Mouse (Mus musculus) brown adipose tissue, adult 24 weeks (tissue): ENCODE data around the gene Mrnip. TPM values are rescaled to one million over a fixed set of nuclear protein-coding genes. Genes with fewer than 3 reads are reported as not detected.

ENCODE experiments used
- H3K27ac ChIP-seq: fragments of 200-500 bp; replicated peaks from 2 replicates; pipeline ENCODE4 v1.5.1; 2012; ENCODE audit warnings: low read depth, mild to moderate bottlenecking, low read length
- H3K4me1 ChIP-seq: fragments of 200-500 bp; 2 replicates; pipeline ENCODE4 v1.6.1; 2012; ENCODE audit warnings: low read length, mixed read lengths; ENCODE audit not compliant: control insufficient read depth, insufficient read depth, insufficient read length
- H3K4me3 ChIP-seq: fragments of 200-500 bp; 2 replicates; pipeline ENCODE4 v1.5.1; 2012; ENCODE audit warnings: low read depth, mild to moderate bottlenecking, low read length, moderate library complexity; ENCODE audit not compliant: insufficient read depth
- polyA plus RNA-seq: library from polyadenylated mRNA; stranded (reverse); fragments of >200 nt; gene quantifications from 2 replicates; pipeline ENCODE4 v1.2.4, GENCODE M21; 2012; ENCODE audit not compliant: missing spikeins, insufficient read depth, insufficient read length

The Mrnip gene
- polyA plus RNA-seq, 1 experiment, result 6.3 TPM

DNA sequence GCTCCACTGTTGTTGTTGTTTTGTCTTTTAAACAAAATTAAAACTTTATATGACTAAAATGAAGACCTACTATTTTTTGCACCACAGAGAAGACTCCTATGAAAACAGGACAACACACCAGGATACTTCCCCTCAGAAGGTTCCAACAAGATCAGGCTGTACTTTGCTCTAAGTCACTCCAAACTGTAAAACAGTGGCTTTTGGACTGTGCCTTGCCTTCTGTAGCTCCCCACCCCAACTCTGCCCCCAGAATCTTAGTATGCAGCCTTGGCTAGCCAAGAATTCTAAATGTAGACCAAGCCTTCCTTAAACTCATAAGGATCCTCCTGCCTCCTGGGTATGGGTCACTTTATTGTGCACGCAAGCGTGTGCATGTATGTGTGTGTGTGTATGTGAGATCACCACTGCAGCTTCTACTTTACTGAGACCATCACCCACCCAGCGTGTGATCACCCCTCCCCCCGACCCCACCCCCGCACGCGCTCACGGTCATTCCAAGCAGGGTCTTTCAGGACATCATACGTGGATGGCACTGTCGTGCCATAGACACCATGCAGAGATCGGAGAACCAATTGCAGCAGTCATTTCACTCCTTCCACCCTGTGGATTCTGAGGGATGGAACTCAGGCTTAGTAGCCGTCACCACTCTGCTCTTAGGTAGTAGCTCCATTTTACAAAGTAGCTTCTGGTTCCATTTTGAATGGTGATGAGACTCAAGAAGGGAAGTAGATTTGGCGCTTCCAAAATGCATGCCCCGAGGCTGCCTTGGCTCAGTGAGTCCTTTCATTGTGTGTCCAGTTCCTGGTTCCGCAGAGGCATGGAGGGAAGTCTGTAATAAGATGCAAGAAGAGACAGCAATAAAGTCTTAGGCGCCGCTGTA is 49.8 kb downstream of the Mrnip start:
- H3K4me1 ChIP-seq, result peaks cover 22% of the 10 kb centered on the region
- H3K27ac ChIP-seq, result 0 out of 2 replicates have a peak overlapping the region, but pooled peaks have one; percentile 28
- H3K4me3 ChIP-seq, result peak overlapping the region; percentile 93

DNA sequence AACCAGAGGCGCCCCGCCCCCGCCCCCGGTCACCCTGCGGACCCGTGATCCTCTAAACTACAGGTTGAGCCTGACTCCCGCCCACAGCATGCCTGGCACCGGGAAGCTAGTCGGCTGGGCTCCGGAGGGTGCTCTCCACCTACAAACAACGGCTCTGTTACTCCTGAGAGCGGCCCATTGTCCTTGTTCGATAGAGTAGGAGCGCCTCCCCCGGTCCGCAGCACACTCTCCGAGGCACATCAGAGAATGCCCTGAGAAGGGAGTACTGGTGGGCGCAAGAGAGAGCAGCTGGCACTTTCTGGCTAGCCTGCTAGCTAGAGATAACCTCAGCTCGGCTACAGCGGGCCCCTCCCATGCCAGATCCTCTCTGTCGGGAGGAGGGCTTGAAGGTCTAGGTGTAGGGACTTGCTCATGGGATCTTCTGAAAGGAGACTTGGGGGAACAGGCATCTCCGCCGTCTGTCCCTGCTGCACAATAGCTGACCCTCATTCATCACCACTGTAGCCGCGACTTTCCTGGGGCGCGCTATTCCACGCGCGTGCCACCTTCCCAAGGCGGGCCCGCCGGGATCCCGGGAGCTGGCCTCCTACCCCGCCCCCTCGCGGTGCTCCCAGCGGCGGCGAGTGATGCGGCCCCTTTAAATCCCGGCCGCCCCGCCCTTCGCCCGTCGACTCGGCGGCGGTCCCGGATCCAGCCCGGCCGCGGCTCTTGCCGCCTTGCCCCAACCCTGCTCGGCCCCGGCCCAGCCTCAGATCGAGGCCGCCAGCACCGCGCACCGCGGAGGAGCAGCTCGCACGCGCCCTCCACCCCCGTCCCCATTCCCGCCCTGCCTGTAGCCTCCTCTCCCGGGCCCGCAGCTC is 50.7 kb downstream of the Mrnip start:
- H3K4me1 ChIP-seq, result peaks cover 28% of the 10 kb centered on the region
- peak overlapping the region; percentile 22 for H3K27ac ChIP-seq
- H3K4me3 ChIP-seq, result peak overlapping the region; percentile 93

DNA sequence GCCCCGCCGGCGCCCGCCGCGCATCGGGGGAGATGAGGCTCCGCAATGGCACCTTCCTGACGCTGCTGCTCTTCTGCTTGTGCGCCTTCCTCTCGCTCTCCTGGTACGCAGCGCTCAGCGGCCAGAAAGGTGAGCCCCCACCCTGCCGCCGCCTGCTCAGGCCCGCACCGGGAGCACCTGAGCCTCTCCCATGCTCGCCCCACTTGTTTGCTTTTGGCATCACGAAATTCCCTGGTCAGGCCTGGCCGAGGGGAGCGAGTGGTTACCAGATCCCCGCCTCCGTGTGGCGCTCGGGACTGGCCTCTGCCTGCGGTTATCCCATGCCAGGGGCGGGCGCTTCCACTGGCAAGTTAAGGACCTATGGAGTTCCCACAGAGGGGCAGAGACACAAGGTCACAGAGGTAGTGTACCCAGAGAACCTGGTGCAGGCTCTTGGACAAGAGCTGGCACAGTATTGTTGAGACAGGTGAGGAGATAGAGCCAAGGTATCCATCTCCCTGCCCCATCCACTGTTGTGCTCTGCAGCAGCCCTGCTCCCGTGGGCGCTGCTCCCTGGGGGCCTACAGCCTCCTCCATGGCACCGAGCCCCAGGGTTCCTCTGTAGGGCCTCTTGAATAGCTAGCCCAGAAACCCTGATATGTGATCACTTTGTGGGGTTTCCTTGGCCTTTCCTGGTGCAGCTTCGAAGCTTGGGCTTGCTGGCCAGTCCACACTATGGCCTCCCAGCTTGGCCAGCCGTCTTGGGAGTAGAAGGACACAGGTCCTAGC is 51.6 kb downstream of the Mrnip start:
- H3K27ac ChIP-seq, result peak overlapping the region; percentile 92
- peak overlapping the region; percentile 93 for H3K4me3 ChIP-seq
- peaks cover 28% of the 10 kb centered on the region for H3K4me1 ChIP-seq

DNA sequence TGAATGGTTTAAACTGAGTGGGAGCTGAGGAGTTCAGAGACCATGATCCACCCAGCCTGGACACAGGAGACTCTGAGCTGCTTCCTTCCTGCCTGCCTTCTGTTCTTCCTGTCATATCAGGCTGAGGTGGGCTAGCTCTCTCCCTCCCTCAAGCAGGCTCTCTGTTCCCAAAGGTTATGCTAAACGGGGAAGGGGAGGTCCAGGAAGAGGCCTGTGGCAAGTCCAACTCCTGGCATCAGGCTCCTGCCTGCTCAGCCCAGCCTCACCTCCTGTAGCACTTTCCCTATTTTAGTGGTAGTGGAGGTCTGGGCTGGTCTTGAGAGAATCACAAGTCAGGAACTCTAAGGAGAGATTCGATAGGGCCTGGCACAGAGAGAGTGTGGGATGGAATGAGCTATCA is 52.2 kb downstream of the Mrnip start:
- Histone ChIP-seq H3K4me3 (peak overlapping the region; percentile 93), H3K27ac (peak overlapping the region; percentile 92), H3K4me1 (peaks cover 28% of the 10 kb centered on the region)

DNA sequence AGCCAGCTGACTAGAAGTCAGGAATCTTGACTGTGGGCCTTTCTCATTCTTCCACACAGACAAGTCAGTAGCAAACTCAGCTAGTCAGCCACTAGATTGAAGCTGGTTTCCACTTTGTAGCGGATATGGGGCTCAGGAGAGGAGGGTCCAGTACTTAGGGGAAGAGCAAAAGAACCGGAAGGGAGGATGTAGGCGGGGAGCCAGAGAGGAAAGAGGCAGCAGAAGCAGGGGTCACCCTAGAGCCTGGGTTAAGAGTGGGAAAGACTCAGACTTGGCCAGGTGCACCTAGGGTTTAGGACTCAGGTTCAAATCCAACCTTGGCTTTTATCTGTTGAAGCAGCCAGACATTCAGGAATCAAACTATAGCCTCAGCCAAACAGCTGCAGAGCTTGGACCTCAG is 53.0 kb downstream of the Mrnip start:
- Histone ChIP-seq H3K4me1 (peaks cover 28% of the 10 kb centered on the region), H3K27ac (peak overlapping the region; percentile 92), H3K4me3 (peak overlapping the region; percentile 93)

DNA sequence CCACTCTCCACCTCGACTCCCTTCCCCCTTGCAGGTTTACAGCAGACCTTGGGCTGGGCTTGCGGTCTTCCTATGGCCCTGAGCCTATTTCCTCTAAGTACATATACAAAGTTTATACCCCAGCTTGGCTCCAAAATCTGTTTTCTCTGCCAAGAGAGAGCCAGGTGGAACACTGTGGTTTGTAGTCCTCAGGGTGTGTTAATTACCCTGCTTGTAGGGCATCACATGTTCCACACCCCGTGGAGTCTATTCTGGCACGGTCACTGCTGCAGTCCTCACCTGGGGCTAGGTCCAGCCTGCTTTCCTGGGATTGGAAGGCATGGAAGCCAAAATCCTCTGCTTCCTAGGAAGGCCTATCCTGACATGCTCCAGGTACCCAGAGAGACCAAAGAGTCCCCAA is 53.5 kb downstream of the Mrnip start:
- Histone ChIP-seq H3K27ac (peak overlapping the region; percentile 92), H3K4me3 (peak overlapping the region; percentile 93), H3K4me1 (peaks cover 28% of the 10 kb centered on the region)

DNA sequence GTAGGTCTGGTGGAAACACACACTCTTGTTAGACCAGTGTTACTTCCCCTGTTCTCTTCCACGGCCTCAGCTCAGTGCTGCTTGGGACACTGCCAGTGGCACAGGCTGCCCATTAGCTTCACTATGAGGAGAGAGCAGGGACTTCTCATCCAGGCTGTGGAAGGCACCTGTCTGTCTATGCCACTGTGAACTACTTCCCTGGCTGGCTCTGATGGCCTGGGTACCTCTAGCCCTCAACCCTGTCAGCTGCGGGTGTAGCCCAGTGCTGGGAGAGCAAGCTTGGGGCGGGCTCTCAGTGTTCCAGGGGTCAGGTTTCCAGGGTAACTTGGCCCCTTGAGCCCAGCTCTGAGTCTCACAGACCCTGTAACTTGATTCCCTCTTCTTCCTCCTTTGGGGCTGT is 54.5 kb downstream of the Mrnip start:
- Histone ChIP-seq H3K4me1 (peaks cover 28% of the 10 kb centered on the region), H3K4me3 (peak overlapping the region; percentile 15; the same call in 1 of the 2 replicates), H3K27ac (peak overlapping the region; percentile 92)

DNA sequence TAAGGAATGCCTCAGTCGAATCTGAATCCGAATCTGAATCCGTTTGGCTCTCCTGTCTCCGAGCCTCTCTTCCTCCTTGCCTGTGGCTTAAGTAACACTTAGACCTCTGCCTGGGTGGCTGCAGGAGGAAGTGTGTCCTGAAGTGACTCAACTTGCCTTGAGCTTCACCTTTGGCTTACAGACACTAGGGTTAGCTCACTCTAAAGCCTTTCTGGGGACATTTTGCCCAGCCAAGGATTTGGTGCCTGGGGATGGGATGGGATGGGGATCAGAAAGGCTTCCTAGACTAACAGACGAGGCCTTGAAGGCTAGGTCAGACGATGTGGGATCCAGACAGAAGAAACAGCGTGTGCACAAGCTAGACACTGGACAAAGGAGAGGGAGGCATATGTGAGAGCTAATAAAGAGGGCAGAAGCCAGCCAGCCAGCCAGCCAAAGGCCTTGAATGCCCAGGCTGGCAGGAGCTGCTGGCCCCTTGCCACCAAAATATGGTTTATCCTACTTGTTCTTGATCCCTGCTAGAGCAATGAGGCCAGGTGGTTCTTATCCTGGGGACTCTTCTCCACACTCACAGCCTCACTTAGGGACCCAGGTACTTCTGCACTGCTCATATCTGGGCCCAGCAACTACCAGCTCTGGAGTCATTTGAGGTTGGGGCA is 55.1 kb downstream of the Mrnip start:
- Histone ChIP-seq H3K27ac (peak overlapping the region; percentile 92), H3K4me1 (peaks cover 28% of the 10 kb centered on the region), H3K4me3 (peak overlapping the region; percentile 15; the same call in 1 of the 2 replicates)

DNA sequence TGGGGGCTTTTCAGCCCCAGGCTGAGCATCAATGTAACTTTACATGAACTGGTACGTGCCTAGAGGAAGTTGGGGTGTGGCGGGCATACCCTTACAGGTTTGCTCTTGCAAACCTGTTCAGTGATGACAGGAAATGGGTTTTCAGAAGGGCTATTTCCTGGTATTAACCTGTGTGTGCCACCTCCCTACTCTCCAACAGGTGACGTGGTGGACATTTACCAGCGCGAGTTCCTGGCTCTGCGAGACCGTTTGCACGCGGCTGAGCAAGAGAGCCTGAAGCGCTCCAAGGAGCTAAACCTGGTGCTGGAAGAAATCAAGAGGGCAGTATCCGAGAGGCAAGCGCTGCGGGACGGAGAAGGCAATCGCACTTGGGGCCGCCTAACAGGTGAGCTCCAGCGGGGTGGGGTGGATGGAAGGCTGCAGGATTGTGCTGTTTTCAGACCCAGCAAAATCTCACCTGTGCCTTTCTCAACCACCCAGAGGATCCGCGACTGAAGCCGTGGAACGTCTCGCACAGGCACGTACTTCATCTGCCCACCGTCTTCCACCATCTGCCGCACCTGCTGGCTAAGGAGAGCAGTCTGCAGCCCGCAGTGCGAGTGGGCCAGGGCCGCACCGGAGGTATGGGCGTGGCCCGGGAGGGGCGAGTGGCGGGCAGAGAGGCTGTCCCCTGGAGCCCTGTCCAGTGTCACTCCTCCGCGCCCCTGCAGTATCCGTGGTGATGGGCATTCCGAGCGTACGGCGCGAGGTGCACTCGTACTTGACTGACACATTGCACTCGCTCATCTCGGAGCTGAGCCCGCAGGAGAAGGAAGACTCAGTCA is 56.4 kb downstream of the Mrnip start:
- no peak overlapping the region for H3K4me3 ChIP-seq
- H3K4me1 ChIP-seq, result peaks cover 28% of the 10 kb centered on the region
- no peak overlapping the region for H3K27ac ChIP-seq

DNA sequence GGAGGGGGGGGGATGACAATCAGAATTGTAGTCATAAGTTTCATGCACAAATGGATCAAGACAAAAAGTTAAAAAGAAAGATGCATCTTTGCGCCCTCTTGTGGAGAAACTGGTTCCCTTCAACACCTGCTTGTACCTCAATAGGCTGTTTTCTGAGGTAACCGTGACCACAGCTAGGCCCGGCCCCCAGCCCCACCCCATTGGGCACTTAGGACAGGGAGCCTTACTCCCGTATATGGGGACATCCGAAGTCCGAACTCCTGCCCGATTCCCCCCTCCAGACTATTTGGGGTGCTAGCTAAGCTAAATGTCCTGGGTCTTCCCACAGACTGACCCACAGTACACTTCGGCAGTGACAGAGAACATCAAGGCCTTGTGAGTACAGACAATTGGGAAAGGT is 57.2 kb downstream of the Mrnip start:
- H3K4me3 ChIP-seq, result no peak overlapping the region
- H3K4me1 ChIP-seq, result peaks cover 30% of the 10 kb centered on the region
- no peak overlapping the region for H3K27ac ChIP-seq

DNA sequence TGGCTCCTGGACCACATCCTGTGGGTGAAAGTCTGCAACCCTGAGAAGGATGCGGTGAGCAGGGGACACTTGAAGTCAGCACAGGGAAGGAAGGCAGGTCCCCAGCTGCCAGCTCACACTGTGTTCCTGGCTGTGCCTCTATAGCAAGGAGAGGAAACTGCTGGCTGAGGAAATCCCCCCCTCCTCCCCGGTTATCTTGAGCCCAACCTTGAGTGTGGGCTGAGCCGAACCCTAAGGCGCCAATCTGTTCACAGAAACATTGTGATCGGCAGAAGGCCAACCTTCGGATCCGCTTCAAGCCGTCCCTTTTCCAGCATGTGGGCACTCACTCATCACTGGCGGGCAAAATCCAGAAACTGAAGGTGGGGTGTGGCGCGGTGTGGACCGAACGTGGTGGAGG is 58.8 kb downstream of the Mrnip start:
- Histone ChIP-seq H3K27ac (no peak overlapping the region), H3K4me3 (no peak overlapping the region), H3K4me1 (peaks cover 24% of the 10 kb centered on the region)

DNA sequence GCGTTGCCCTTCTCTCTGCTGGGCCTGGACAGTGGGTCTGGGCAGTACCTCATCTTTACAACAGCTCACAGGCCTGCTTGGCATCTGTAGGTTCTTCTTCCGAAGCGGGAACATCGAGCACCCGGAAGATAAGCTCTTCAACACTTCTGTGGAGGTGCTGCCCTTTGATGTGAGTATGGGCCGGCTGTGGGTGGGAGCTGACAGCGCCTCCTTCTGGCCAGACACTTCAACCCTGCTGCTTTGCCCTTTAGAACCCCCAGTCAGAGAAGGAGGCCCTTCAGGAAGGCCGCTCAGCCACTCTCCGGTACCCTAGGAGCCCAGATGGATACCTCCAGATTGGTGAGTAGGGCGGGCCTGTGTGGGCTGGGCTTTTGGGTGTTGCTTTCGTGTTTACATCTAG is 59.7 kb downstream of the Mrnip start:
- no peak overlapping the region for H3K27ac ChIP-seq
- no peak overlapping the region for H3K4me3 ChIP-seq
- peaks cover 20% of the 10 kb centered on the region for H3K4me1 ChIP-seq

DNA sequence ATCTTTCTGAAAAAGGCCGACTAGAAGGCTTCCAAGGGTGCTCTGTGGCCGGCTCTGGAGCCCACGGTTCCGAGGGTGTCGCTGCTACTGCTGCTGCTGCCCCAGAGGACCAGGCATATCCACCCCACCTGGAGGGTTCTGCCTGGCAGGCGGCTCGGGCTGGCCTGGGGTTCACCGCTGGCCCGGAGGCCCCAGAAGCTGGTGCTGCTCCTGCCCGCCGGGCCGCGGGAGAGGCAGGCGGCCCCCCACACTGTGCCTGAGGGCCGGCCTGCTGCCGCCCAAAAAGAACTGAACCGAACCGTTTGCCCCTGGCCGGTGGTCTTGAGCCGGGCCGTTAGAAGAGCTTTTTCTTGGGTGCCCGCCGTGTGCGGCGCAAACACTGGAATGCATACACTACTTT is 60.4 kb downstream of the Mrnip start:
- no peak overlapping the region for H3K4me3 ChIP-seq
- peaks cover 21% of the 10 kb centered on the region for H3K4me1 ChIP-seq
- H3K27ac ChIP-seq, result no peak overlapping the region

DNA sequence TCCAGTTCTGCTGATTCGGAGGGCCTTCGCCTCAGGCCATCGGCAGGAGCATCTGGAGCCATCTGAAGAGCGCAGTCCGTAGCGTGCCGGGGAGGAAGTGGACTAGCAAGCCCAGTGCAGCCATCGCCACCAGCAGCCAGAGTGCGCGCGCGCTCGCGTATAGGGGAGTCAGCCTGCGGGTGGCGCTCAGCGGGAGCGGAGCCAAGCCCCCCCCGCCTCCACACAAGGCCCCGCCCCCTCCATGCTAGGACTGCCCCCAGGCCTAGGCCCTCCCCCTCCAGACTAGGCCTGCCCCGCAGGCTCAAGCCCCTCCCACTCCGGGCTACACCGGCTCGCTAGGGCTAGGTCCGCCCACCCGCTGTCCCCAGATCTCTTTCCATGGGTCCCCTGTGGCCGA is 62.3 kb downstream of the Mrnip start:
- peaks cover 26% of the 10 kb centered on the region for H3K4me1 ChIP-seq
- H3K4me3 ChIP-seq, result peak overlapping the region; percentile 85
- no peak overlapping the region for H3K27ac ChIP-seq
